Mouse (Mus musculus): Measurements from ENCODE around the gene L1td1. TPM values are rescaled to one million over a fixed set of nuclear protein-coding genes. Genes with fewer than 3 reads are reported as not detected.
"Not testable (repeated sequence)": the region's sequence is repeated elsewhere in the genome, so short reads cannot be mapped to it uniquely, and the experiment has no call there.

L1td1 gene
- polyA plus RNA-seq, 1 experiment from 2014 or later = not detected

DNA sequence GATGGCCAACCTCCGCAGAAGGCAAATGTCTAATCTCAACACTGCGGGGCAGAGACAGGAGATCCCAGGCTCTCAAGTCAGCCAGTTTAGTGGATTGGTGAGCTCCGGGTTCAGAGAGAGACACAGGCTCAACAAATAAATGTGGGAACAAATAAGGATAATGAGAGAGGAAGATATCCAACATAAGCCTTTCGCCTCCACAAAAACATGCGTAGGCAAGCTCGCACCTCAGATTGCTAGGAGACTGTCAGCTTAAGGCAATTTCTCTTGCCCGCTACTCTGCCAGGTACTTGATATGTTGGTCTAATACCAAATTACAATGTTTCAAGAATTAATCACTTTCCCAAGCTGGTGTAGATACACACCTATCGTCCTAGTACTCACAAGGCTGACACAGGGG, 15.6 kb upstream of the L1td1 start:
- Histone ChIP-seq H3K4me2 (no peak overlapping the region), H3K9ac (no peak overlapping the region), H3K9me3 (replicated peaks) (no peaks in the 10 kb centered on the region), H3K27me3 (no peaks in the 10 kb centered on the region), H3K4me1 (replicated peaks) (no peaks in the 10 kb centered on the region), H3K27ac (replicated peaks) (no peak overlapping the region), H3K4me3 (replicated peaks) (no peak overlapping the region), H3K36me3 (replicated peaks) (no peaks in the 10 kb centered on the region)
- no peak for ATAC-seq (ENCODE audit: insufficient read depth)
- 69% methylated on average over 8 of the region's 8 CpGs for WGBS (ENCODE audit: insufficient replicate concordance)

DNA sequence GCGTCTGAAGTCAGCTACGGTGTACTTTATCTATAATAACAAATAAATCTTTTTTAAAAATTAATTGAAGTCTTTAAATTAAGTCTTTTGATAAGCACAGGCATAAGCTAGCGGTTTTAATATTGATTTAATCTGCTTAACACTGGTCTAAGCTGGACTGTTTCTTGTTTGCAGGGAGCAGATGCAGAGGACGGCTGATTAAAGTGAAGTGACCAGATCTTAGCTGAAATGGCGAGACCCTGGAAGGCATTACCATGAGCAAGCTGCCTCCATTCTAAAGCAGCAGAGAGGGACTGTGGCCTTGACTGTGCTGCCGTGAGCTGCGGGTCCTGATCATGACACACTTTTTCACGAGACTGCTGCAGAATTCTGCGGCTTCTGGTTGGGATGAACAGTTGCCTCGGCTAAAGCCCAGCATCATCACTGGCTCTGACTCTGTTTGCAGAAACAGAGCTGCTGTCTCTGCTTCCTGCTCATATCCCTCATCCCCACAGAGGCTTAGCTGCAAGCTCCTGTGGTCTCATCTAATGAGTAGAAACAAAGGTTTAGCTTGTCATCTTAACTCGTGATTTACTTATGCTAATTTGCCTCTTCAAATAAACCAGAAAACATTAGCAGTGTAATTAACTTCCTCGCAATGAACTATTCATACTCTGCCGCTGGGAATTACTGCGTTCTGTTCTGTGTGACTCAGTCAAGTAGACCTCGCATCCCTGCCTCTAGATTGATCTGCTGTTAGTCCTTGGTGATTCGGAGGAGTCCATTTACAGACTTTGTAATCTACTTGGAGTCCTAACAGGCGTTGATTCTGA, 8.6 kb upstream of the L1td1 start:
- Histone ChIP-seq H3K4me3 (replicated peaks) (no peak overlapping the region), H3K4me1 (replicated peaks) (no peaks in the 10 kb centered on the region), H3K27ac (replicated peaks) (no peak overlapping the region), H3K36me3 (replicated peaks) (no peaks in the 10 kb centered on the region), H3K27me3 (no peaks in the 10 kb centered on the region), H3K9me3 (replicated peaks) (no peaks in the 10 kb centered on the region), H3K4me2 (no peak overlapping the region), H3K9ac (no peak overlapping the region)
- ATAC-seq (ENCODE audit: insufficient read depth) = no peak
- WGBS (ENCODE audit: insufficient replicate concordance) = 65% methylated on average over 17 of the region's 17 CpGs

DNA sequence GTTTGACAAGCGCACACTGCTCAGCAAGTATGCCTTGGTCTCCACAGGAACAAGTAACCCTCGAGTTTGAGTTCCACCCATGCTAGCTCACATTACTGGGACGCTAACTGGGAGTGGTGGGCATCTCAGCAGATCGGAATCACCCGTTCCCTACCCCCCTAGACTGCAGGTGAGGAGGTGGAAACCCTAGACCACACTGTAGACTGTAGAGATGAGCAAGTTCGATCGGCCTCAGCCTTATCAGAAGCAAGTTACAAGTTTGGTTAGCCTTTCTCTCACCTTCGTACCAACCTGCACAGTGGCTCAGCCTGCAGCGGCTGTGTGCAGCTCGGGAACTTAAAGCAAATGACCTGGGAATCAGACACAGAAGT, 8.0 kb upstream of the L1td1 start:
- WGBS (ENCODE audit: insufficient replicate concordance) = 67% methylated on average over 10 of the region's 10 CpGs
- no peak for ATAC-seq (ENCODE audit: insufficient read depth)
- Histone ChIP-seq H3K27me3 (no peaks in the 10 kb centered on the region), H3K4me2 (no peak overlapping the region), H3K36me3 (replicated peaks) (no peaks in the 10 kb centered on the region), H3K9me3 (replicated peaks) (no peaks in the 10 kb centered on the region), H3K9ac (no peak overlapping the region), H3K4me1 (replicated peaks) (no peaks in the 10 kb centered on the region), H3K4me3 (replicated peaks) (no peak overlapping the region), H3K27ac (replicated peaks) (no peak overlapping the region)

DNA sequence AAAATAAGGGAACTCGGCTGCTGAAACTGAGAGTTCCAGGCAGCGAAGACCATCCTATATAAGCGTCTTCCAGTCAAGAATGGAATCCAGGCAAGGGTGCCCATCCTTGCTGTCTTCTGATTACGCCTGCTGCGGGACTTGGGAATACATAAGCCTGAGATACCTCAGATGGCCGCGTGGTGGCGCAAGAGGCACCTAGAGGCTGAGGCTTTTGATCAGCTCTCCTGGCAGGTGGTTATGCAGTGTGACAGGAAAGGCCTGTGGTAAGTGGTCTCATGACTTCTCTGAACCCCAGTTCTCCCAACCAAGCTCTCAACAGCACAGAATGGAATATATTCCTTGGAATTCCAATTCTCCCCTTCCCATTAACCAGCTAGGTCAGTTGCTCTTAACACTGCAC, 4.1 kb upstream of the L1td1 start:
- H3K27ac ChIP-seq (replicated peaks) = no peak overlapping the region
- H3K9me3 ChIP-seq (replicated peaks) = no peaks in the 10 kb centered on the region
- no peak overlapping the region for H3K4me3 ChIP-seq (replicated peaks)
- no peaks in the 10 kb centered on the region for H3K4me1 ChIP-seq (replicated peaks)
- ATAC-seq (ENCODE audit: insufficient read depth) = no peak
- no peak overlapping the region for H3K9ac ChIP-seq
- 11% methylated on average over 8 of the region's 8 CpGs for WGBS (ENCODE audit: insufficient replicate concordance)
- peaks cover 20% of the 10 kb centered on the region for H3K27me3 ChIP-seq
- H3K36me3 ChIP-seq (replicated peaks) = no peaks in the 10 kb centered on the region
- no peak overlapping the region for H3K4me2 ChIP-seq

GRCm38 (mm10) chr4:98724682-98725081, 1.9 kb upstream of the L1td1 start:
- H3K4me1 ChIP-seq (replicated peaks); H3K9me3 ChIP-seq (replicated peaks); H3K4me3 ChIP-seq (replicated peaks); H3K9ac ChIP-seq; H3K36me3 ChIP-seq (replicated peaks); ATAC-seq (ENCODE audit: insufficient read depth); H3K4me2 ChIP-seq; H3K27ac ChIP-seq (replicated peaks): not testable (repeated sequence)
- peaks cover 38% of the 10 kb centered on the region for H3K27me3 ChIP-seq
- 64% methylated on average over 1 of the region's 1 CpGs for WGBS (ENCODE audit: insufficient replicate concordance)

DNA sequence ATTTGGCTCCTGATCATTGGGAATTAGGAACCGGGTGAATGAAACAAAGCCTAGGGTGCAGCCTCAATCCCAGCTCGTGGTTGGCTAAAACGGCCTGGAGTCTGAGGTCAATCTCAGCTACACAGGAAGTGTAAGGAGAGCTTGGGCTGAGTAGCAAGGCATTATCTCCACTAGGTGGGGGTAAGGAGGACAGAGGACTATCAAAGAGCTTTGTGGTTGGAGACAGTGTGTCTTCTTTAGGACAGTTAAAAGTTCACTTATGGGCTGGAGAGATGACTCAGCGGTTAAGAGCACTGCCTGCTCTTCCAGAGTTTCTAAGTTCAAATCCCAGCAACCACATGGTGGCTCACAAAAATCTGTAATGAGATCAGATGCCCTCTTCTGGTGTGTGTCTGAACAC, 1.1 kb upstream of the L1td1 start:
- Histone ChIP-seq H3K4me2 (no peak overlapping the region), H3K4me3 (replicated peaks) (no peak overlapping the region), H3K9ac (no peak overlapping the region), H3K27me3 (peaks cover 38% of the 10 kb centered on the region), H3K36me3 (replicated peaks) (no peaks in the 10 kb centered on the region), H3K27ac (replicated peaks) (no peak overlapping the region), H3K9me3 (replicated peaks) (no peaks in the 10 kb centered on the region), H3K4me1 (replicated peaks) (no peaks in the 10 kb centered on the region)
- 19% methylated on average over 4 of the region's 4 CpGs for WGBS (ENCODE audit: insufficient replicate concordance)
- no peak for ATAC-seq (ENCODE audit: insufficient read depth)

DNA sequence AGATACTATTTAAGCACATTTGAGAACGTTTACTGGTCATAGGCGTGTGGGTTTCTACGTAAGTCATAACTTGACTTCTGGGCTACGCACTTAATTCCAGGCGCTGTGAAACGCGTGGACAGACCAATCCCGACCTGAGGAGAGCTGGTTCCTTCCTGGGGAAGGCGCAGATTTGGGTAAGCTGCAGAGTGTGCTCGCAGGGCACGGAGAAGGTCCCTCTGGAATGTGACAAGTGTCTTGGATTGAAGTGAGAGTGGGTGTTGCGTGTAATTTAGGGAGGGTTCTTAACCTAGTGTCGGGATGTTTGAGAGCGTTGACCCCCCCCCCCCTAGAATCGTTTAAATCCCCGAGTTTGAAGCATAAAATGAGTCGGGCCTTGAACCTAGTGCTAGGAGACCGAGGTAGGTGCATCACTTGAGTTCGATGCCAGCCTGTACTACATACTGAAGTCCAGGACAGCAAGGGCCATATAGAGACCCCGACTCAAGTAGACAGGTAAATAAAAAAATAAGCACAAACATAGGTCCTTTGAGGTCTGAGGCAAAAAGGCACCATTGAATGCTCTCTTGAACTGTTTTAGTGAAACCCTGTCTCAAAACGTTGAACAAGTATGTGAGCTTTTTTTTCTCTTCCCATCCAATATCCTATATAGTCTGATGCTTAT, 893 bp downstream of the L1td1 start:
- H3K9ac ChIP-seq = no peak overlapping the region
- no peak overlapping the region for H3K4me3 ChIP-seq (replicated peaks)
- H3K9me3 ChIP-seq (replicated peaks) = no peaks in the 10 kb centered on the region
- no peaks in the 10 kb centered on the region for H3K4me1 ChIP-seq (replicated peaks)
- H3K4me2 ChIP-seq = peak overlapping the region; percentile 53
- H3K27ac ChIP-seq (replicated peaks) = no peak overlapping the region
- H3K27me3 ChIP-seq = peaks cover 38% of the 10 kb centered on the region
- H3K36me3 ChIP-seq (replicated peaks) = no peaks in the 10 kb centered on the region
- no peak for ATAC-seq (ENCODE audit: insufficient read depth)
- WGBS (ENCODE audit: insufficient replicate concordance) = 3% methylated on average over 21 of the region's 21 CpGs

DNA sequence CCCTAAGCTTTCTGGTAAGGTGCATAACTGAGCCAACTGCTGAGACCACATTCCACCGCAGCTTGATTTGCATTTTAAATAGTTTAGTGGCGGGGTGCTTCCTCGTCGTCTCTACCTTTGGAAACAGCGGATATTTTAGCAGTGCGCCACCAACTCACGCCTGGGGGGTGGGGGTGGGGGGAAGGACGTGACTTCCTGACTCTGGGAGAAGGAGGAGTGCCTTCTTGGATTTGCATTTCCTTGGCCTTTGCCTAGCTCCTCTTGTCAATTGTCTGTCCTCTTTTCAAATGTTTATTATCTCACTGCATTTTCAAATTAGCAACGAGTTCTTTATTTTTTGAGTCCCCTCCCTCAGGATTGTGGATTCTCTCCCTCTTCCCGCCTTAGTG, 1.4 kb downstream of the L1td1 start:
- WGBS (ENCODE audit: insufficient replicate concordance) = 6% methylated on average over 10 of the region's 10 CpGs
- Histone ChIP-seq H3K4me3 (replicated peaks) (no peak overlapping the region), H3K27ac (replicated peaks) (no peak overlapping the region), H3K9ac (no peak overlapping the region), H3K27me3 (peaks cover 38% of the 10 kb centered on the region), H3K4me2 (no peak overlapping the region), H3K9me3 (replicated peaks) (no peaks in the 10 kb centered on the region), H3K36me3 (replicated peaks) (no peaks in the 10 kb centered on the region), H3K4me1 (replicated peaks) (no peaks in the 10 kb centered on the region)
- no peak for ATAC-seq (ENCODE audit: insufficient read depth)

DNA sequence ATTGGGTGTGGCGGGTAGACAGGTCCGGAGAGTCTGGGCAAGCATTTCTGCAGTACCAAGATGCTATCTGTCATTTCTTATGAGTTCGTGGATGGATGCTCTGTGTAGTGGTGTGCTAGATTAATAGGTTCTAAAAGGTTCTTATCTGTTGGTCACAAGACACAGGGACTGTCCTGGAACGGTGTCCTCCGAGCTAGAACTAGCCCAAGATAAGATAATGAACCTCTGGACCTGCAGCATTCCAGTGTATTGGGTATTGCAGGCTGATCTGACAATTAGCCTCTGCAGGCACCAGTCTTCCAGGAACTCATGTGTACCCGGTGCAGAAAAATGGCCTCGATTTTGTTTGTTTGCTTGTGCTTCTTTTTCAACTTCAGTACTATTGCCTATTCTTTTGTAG, 2.2 kb downstream of the L1td1 start:
- Histone ChIP-seq H3K27ac (replicated peaks) (no peak overlapping the region), H3K4me2 (no peak overlapping the region), H3K9ac (no peak overlapping the region), H3K27me3 (peaks cover 38% of the 10 kb centered on the region), H3K4me1 (replicated peaks) (no peaks in the 10 kb centered on the region), H3K36me3 (replicated peaks) (no peaks in the 10 kb centered on the region), H3K4me3 (replicated peaks) (no peak overlapping the region), H3K9me3 (replicated peaks) (no peaks in the 10 kb centered on the region)
- WGBS (ENCODE audit: insufficient replicate concordance) = 38% methylated on average over 7 of the region's 7 CpGs
- no peak for ATAC-seq (ENCODE audit: insufficient read depth)

DNA sequence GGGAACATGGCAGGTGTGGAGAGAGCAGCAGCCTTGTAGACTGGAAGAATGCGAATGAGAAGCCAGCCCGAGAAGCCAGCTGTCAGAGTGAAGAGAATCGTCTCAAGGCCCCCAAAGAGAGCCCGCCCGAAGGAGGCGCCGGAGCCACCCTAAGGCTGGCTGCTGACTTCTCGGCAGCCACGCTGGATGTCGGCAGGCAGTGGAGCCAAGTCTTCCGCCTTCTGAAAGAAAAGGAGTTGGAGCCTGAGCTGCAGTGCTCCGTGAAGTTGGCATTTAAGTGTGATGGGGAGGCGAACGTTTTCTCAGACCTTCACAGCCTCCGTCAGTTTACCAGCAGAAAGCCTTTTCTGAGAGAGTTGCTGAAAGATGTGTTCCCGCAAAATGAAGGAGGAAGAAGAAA, 7.1 kb downstream of the L1td1 start:
- no peak for ATAC-seq (ENCODE audit: insufficient read depth)
- Histone ChIP-seq H3K9me3 (replicated peaks) (no peaks in the 10 kb centered on the region), H3K36me3 (replicated peaks) (no peaks in the 10 kb centered on the region), H3K4me1 (replicated peaks) (no peaks in the 10 kb centered on the region), H3K4me3 (replicated peaks) (no peak overlapping the region), H3K9ac (no peak overlapping the region), H3K27ac (replicated peaks) (no peak overlapping the region), H3K27me3 (peaks cover 5% of the 10 kb centered on the region), H3K4me2 (no peak overlapping the region)
- WGBS (ENCODE audit: insufficient replicate concordance) = 84% methylated on average over 16 of the region's 16 CpGs

DNA sequence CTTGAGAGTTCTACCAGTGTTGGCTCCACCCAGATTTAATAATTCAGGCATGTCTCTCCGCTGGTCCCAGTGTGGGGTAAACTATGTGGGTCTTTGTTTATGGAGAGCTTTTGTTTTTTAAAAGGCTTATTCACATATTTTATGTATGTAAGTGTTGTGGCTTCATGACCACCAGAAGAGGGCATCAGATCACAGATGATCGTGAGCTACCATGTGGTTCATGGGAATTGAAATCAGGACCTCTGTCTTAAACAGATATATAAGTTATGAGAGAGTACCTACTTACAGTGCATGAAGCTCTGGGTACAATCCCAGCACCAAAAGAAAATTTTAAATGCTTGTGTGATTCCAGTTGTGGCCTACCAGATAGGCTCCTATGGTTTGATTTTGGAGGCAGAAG, 13.2 kb downstream of the L1td1 start:
- no peaks in the 10 kb centered on the region for H3K27me3 ChIP-seq
- no peaks in the 10 kb centered on the region for H3K4me1 ChIP-seq (replicated peaks)
- no peak overlapping the region for H3K4me2 ChIP-seq
- WGBS (ENCODE audit: insufficient replicate concordance) = 34% methylated on average over 2 of the region's 2 CpGs
- no peak overlapping the region for H3K4me3 ChIP-seq (replicated peaks)
- ATAC-seq (ENCODE audit: insufficient read depth) = no peak
- H3K27ac ChIP-seq (replicated peaks) = no peak overlapping the region
- H3K36me3 ChIP-seq (replicated peaks) = no peaks in the 10 kb centered on the region
- no peak overlapping the region for H3K9ac ChIP-seq
- H3K9me3 ChIP-seq (replicated peaks) = no peaks in the 10 kb centered on the region

Data from liver, embryonic 15.5 days (tissue).